Mouse (Mus musculus): ENCODE data around the gene Baz2b.
"Not testable (repeated sequence)": the region's sequence is repeated elsewhere in the genome, so short reads cannot be mapped to it uniquely, and the experiment has no call there.

The Baz2b gene

GRCm38 (mm10) chr2:59851885-59852284 is 357.8 kb downstream of the Baz2b start:
- DNase-seq = not testable (repeated sequence)
